Mouse (Mus musculus) heart, embryonic 11.5 days (tissue): ENCODE measurements around the gene Rxfp4. TPM values are rescaled to one million over a fixed set of nuclear protein-coding genes. Genes with fewer than 3 reads are reported as not detected.
A peak's percentile ranks its signal among the peaks of the same experiment; 100 is the strongest.

ENCODE experiments used
- ATAC-seq: fragments of 200-750 bp; cut with Nextera tagmentation; replicated peaks from 2 replicates; pipeline ENCODE4 v1.8.0; 2017; ENCODE audit warnings: moderate library complexity; ENCODE audit not compliant: insufficient number of reproducible peaks, low FRiP score, low TSS enrichment
- H3K27ac ChIP-seq: fragments of 300-500 bp; sonication (generic); 2 replicates; pipeline ENCODE4 v1.5.1; 2014; ENCODE audit warnings: mild to moderate bottlenecking, low read depth, low read length
- H3K27me3 ChIP-seq: fragments of 300-500 bp; sonication (generic); 2 replicates; pipeline ENCODE4 v1.6.1; 2014; ENCODE audit warnings: mild to moderate bottlenecking, low read length, mixed read lengths; ENCODE audit not compliant: control insufficient read depth, insufficient read depth
- H3K36me3 ChIP-seq: fragments of 300-500 bp; sonication (generic); 2 replicates; pipeline ENCODE4 v1.6.1; 2014; ENCODE audit warnings: mild to moderate bottlenecking, low read length, moderate library complexity, mixed read lengths; ENCODE audit not compliant: control insufficient read depth, insufficient read depth
- H3K4me1 ChIP-seq: fragments of 300-500 bp; sonication (generic); 2 replicates; pipeline ENCODE4 v1.6.1; 2014; ENCODE audit warnings: low read length; ENCODE audit not compliant: control insufficient read depth, insufficient read depth
- H3K4me2 ChIP-seq: fragments of 300-500 bp; sonication (generic); 2 replicates; pipeline ENCODE4 v1.6.1; 2014; ENCODE audit warnings: mild to moderate bottlenecking, moderate library complexity
- H3K4me3 ChIP-seq: fragments of 300-500 bp; sonication (generic); 2 replicates; pipeline ENCODE4 v1.5.1; 2014; ENCODE audit warnings: low read depth, low read length
- H3K9ac ChIP-seq: fragments of 300-500 bp; sonication (generic); 2 replicates; pipeline ENCODE4 v1.6.1; 2014; ENCODE audit warnings: mild to moderate bottlenecking, low read depth, low read length, moderate library complexity
- H3K9me3 ChIP-seq: fragments of 300-500 bp; sonication (generic); replicated peaks from 2 replicates; pipeline ENCODE4 v1.6.1; 2016; ENCODE audit warnings: low read length; ENCODE audit not compliant: control insufficient read depth
- WGBS: fragments of 180-500 bp; shearing (Covaris S2); extraction: QIAGEN DNeasy Blood & Tissue Kit; methylation state at CpG from one replicate; pipeline ENCODE4 v1.1.7; 2014; ENCODE audit not compliant: insufficient replicate concordance; 5-methylcytosine and 5-hydroxymethylcytosine counted together
- polyA plus RNA-seq: library from polyadenylated mRNA; unstranded; fragments of >200 nt; fragmentation: Nextera tagmentation; extraction: Ambion mirVana; gene quantifications from 2 replicates; pipeline ENCODE4 v1.2.1, GENCODE M21; 2014

The Rxfp4 gene
- polyA plus RNA-seq, 1 experiment from 2014 or later = not detected

- no peak overlapping the region for H3K4me3 ChIP-seq
- no peak overlapping the region for H3K9ac ChIP-seq
- no peak overlapping the region for H3K4me2 ChIP-seq
- no peak for ATAC-seq
- no peaks in the 10 kb centered on the region for H3K9me3 ChIP-seq
- peak overlapping the region; percentile 67 for H3K27ac ChIP-seq
- peaks cover 68% of the 10 kb centered on the region for H3K36me3 ChIP-seq
- no peaks in the 10 kb centered on the region for H3K27me3 ChIP-seq
- peaks cover 15% of the 10 kb centered on the region for H3K4me1 ChIP-seq
- 90% methylated on average over 5 of the region's 5 CpGs for WGBS
These were observed 15.8 kb downstream of the Rxfp4 start for GRCm38 (mm10) chr3:88637134-88637533.

GRCm38 (mm10) chr3:88636555-88636986, 16.4 kb downstream of the Rxfp4 start:
- H3K4me3 ChIP-seq = no peak overlapping the region
- H3K4me1 ChIP-seq = peaks cover 20% of the 10 kb centered on the region
- H3K36me3 ChIP-seq = peaks cover 67% of the 10 kb centered on the region
- H3K27me3 ChIP-seq = no peaks in the 10 kb centered on the region
- WGBS = 63% methylated on average over 8 of the region's 8 CpGs
- H3K4me2 ChIP-seq = 0 out of 2 replicates have a peak overlapping the region, but pooled peaks have one; percentile 16
- H3K9me3 ChIP-seq = no peaks in the 10 kb centered on the region
- ATAC-seq = no peak
- H3K9ac ChIP-seq = peak overlapping the region; percentile 56; the same call in 1 of the 2 replicates
- H3K27ac ChIP-seq = peak overlapping the region; percentile 67

- Histone ChIP-seq H3K27me3 (no peaks in the 10 kb centered on the region), H3K9me3 (no peaks in the 10 kb centered on the region), H3K4me2 (no peak overlapping the region), H3K36me3 (peaks cover 70% of the 10 kb centered on the region), H3K9ac (no peak overlapping the region; the same call in 1 of the 2 replicates), H3K27ac (peak overlapping the region; percentile 67), H3K4me3 (no peak overlapping the region), H3K4me1 (peaks cover 29% of the 10 kb centered on the region)
- no peak for ATAC-seq
- 88% methylated on average over 19 of the region's 19 CpGs for WGBS
These were observed 17.3 kb downstream of the Rxfp4 start for GRCm38 (mm10) chr3:88635506-88636275.

GRCm38 (mm10) chr3:88633056-88633455, 19.9 kb downstream of the Rxfp4 start:
- 87% methylated on average over 10 of the region's 10 CpGs for WGBS
- Histone ChIP-seq H3K36me3 (peaks cover 64% of the 10 kb centered on the region), H3K27ac (no peak overlapping the region), H3K9ac (no peak overlapping the region), H3K9me3 (no peaks in the 10 kb centered on the region), H3K4me1 (peaks cover 55% of the 10 kb centered on the region), H3K4me2 (no peak overlapping the region; the same call in 1 of the 2 replicates), H3K4me3 (no peak overlapping the region), H3K27me3 (no peaks in the 10 kb centered on the region)
- no peak for ATAC-seq

- Histone ChIP-seq H3K4me3 (no peak overlapping the region), H3K4me2 (no peak overlapping the region), H3K4me1 (peaks cover 58% of the 10 kb centered on the region), H3K9ac (no peak overlapping the region), H3K27me3 (no peaks in the 10 kb centered on the region), H3K9me3 (no peaks in the 10 kb centered on the region), H3K27ac (no peak overlapping the region), H3K36me3 (peaks cover 60% of the 10 kb centered on the region)
- WGBS = 71% methylated on average over 12 of the region's 12 CpGs
- ATAC-seq = no peak
These were observed 20.9 kb downstream of the Rxfp4 start for GRCm38 (mm10) chr3:88631921-88632587.

GRCm38 (mm10) chr3:88630849-88631341, 22.0 kb downstream of the Rxfp4 start:
- Histone ChIP-seq H3K4me2 (no peak overlapping the region), H3K27ac (peak overlapping the region; percentile 25), H3K9me3 (no peaks in the 10 kb centered on the region), H3K4me1 (peaks cover 60% of the 10 kb centered on the region), H3K4me3 (no peak overlapping the region), H3K9ac (0 out of 2 replicates have a peak overlapping the region, but pooled peaks have one; percentile 7), H3K36me3 (peaks cover 48% of the 10 kb centered on the region), H3K27me3 (no peaks in the 10 kb centered on the region)
- ATAC-seq = no peak; the same call in 1 of the 2 replicates
- 50% methylated on average over 6 of the region's 6 CpGs for WGBS

- Histone ChIP-seq H3K4me2 (peak overlapping the region; percentile 2; the same call in 1 of the 2 replicates), H3K27ac (peak overlapping the region; percentile 25), H3K27me3 (no peaks in the 10 kb centered on the region), H3K9me3 (no peaks in the 10 kb centered on the region), H3K36me3 (peaks cover 41% of the 10 kb centered on the region), H3K4me3 (no peak overlapping the region), H3K9ac (no peak overlapping the region), H3K4me1 (peaks cover 65% of the 10 kb centered on the region)
- no peak for ATAC-seq
- 37% methylated on average over 9 of the region's 9 CpGs for WGBS
These were observed 22.9 kb downstream of the Rxfp4 start for GRCm38 (mm10) chr3:88630018-88630417.

GRCm38 (mm10) chr3:88629244-88629643, 23.7 kb downstream of the Rxfp4 start:
- Histone ChIP-seq H3K36me3 (peaks cover 34% of the 10 kb centered on the region), H3K9ac (no peak overlapping the region), H3K27me3 (no peaks in the 10 kb centered on the region), H3K27ac (peak overlapping the region; percentile 25), H3K4me2 (no peak overlapping the region), H3K9me3 (no peaks in the 10 kb centered on the region), H3K4me3 (no peak overlapping the region), H3K4me1 (peaks cover 73% of the 10 kb centered on the region)
- no peak for ATAC-seq
- 68% methylated on average over 13 of the region's 13 CpGs for WGBS
